Mouse (Mus musculus) brain, embryonic 14.5 days (tissue): ENCODE results near the gene Gja1.

Experiments used
- CTCF ChIP-seq: fragments of 200-500 bp; IDR thresholded peaks from 2 replicates; pipeline ENCODE4 v1.5.1; 2012; ENCODE audit warnings: inconsistent platforms, mild to moderate bottlenecking, moderate library complexity, borderline replicate concordance; ENCODE audit not compliant: insufficient read depth, insufficient read length; ENCODE audit errors: extremely low read depth
- POLR2A ChIP-seq: fragments of 200-500 bp; IDR thresholded peaks from 2 replicates; pipeline ENCODE4 v1.6.1; 2012; ENCODE audit warnings: mild to moderate bottlenecking, inconsistent platforms, borderline replicate concordance; ENCODE audit not compliant: poor library complexity, insufficient read depth, insufficient read length, severe bottlenecking; ENCODE audit errors: extremely low read depth

DNA sequence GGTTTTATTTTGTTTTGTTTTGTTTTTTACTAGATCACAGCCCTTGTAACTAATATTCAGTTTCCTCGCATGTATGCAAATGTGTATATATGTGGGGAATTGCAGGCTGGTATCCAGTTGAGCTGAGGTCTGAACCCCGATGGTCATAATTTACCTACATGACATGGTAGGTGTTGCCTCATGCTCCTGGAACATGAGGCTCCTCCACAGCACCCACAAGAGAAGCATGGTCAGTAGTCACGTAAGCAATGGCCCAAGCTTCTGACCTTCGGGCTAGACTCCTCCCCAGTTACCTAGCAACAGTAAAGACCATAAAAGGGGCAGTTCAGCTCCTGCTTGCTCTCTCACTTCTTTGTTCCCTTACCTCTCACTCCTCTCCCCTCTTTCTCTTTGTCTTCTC is 16.7 kb upstream of the Gja1 start:
- no peak for TF ChIP-seq CTCF
- no peak for TF ChIP-seq POLR2A
